Mouse (Mus musculus): ENCODE measurements around the gene Gas6.

The Gas6 gene

GRCm38 (mm10) chr8:13504894-13505674, 10.8 kb upstream of the Gas6 start:
- peak; percentile 65 for DNase-seq

- peak; percentile 96 for DNase-seq
Observed at GRCm38 (mm10) chr8:13503936-13504606, 9.8 kb upstream of the Gas6 start.

- peak; percentile 94 for DNase-seq
Observed at GRCm38 (mm10) chr8:13501221-13501620, 6.9 kb upstream of the Gas6 start.

GRCm38 (mm10) chr8:13493011-13493410, 1.3 kb downstream of the Gas6 start:
- peak; percentile 99 for DNase-seq

- peak; percentile 99 for DNase-seq
Observed at GRCm38 (mm10) chr8:13492198-13492995, 1.9 kb downstream of the Gas6 start.

GRCm38 (mm10) chr8:13491491-13492010, 2.7 kb downstream of the Gas6 start:
- peak; percentile 92 for DNase-seq

GRCm38 (mm10) chr8:13489986-13490910, 4.0 kb downstream of the Gas6 start:
- peak; percentile 97 for DNase-seq

- DNase-seq = peak; percentile 92
Observed at GRCm38 (mm10) chr8:13489351-13489750, 4.9 kb downstream of the Gas6 start.

- peak; percentile 85 for DNase-seq
Observed at GRCm38 (mm10) chr8:13483191-13483590, 11.1 kb downstream of the Gas6 start.

- DNase-seq = peak; percentile 92
Observed at GRCm38 (mm10) chr8:13482101-13482801, 12.0 kb downstream of the Gas6 start.

- no peak for DNase-seq
Observed at GRCm38 (mm10) chr8:13481596-13481995, 12.7 kb downstream of the Gas6 start.

GRCm38 (mm10) chr8:13481089-13481554, 13.2 kb downstream of the Gas6 start:
- peak; percentile 96 for DNase-seq

GRCm38 (mm10) chr8:13475892-13476291, 18.4 kb downstream of the Gas6 start:
- no peak for DNase-seq

GRCm38 (mm10) chr8:13472284-13472683, 22.0 kb downstream of the Gas6 start:
- DNase-seq = peak; percentile 95

GRCm38 (mm10) chr8:13471484-13471883, 22.8 kb downstream of the Gas6 start:
- DNase-seq = peak; percentile 91

- DNase-seq = peak; percentile 89
Observed at GRCm38 (mm10) chr8:13468737-13469136, 25.6 kb downstream of the Gas6 start.

GRCm38 (mm10) chr8:13466989-13467388, 27.3 kb downstream of the Gas6 start:
- DNase-seq = peak; percentile 86

GRCm38 (mm10) chr8:13465324-13465723, 29.0 kb downstream of the Gas6 start:
- no peak for DNase-seq

- peak; percentile 96 for DNase-seq
Observed at GRCm38 (mm10) chr8:13462392-13462791, 31.9 kb downstream of the Gas6 start.

- peak; percentile 95 for DNase-seq
Observed at GRCm38 (mm10) chr8:13461843-13462242, 32.4 kb downstream of the Gas6 start.

GRCm38 (mm10) chr8:13461085-13461765, 33.1 kb downstream of the Gas6 start:
- peak; percentile 95 for DNase-seq
